Mouse (Mus musculus): Measurements from ENCODE around the gene Unc93b1. TPM values are rescaled to one million over a fixed set of nuclear protein-coding genes. Genes with fewer than 3 reads are reported as not detected.

Gene Unc93b1
- polyA plus RNA-seq, 1 experiment from 2014 or later = 21.3 TPM

GRCm38 (mm10) chr19:3898952-3899351, 36.0 kb upstream of the Unc93b1 start:
- WGBS = 71% methylated on average over 7 of the region's 7 CpGs

DNA sequence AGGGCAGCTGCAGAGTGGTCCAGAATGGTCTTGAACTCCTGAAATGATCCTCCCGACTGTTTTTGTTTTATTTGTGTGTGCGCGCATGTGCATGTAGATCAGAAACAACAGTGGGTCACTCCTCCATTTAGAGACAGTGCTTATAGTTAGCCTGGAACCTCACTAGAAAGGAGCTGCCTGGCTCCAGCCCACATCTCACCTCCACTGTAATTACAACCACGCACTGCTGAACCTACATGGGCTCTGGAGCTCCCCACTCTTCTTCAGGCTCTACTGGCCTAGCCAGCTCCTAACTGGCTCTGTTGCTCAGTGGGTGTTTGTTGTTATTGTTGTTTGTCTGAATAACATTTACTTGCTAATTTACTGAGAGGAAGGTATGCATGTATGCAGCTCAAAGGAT, 35.4 kb upstream of the Unc93b1 start:
- no peak overlapping the region for H3K9ac ChIP-seq (ENCODE audit: low read depth, low read length)
- H3K27ac ChIP-seq (replicated peaks; ENCODE audit: low read depth, low read length) = no peak overlapping the region
- no peak overlapping the region for H3K4me2 ChIP-seq (ENCODE audit: low read depth, low read length)
- no peaks in the 10 kb centered on the region for H3K27me3 ChIP-seq (replicated peaks; ENCODE audit: control insufficient read depth, insufficient read depth, low read length)
- 96% methylated on average over 4 of the region's 4 CpGs for WGBS
- no peak for ATAC-seq (ENCODE audit: low read depth)
- no peak overlapping the region for H3K4me3 ChIP-seq (ENCODE audit: low read depth, low read length)
- peaks cover 82% of the 10 kb centered on the region for H3K36me3 ChIP-seq (ENCODE audit: control insufficient read depth, insufficient read depth, low read length)
- DNase-seq (ENCODE audit: low spot score) = no peak
- no peaks in the 10 kb centered on the region for H3K9me3 ChIP-seq (ENCODE audit: control insufficient read depth, low read length)
- H3K4me1 ChIP-seq (ENCODE audit: control insufficient read depth, insufficient read depth, low read length) = 0 out of 2 replicates have a peak, but pooled peaks cover 4% of the 10 kb centered on the region

More at GRCm38 (mm10) chr19:3898952-3899351, 36.0 kb upstream of the Unc93b1 start:
- ATAC-seq (ENCODE audit: low read depth) (no peak), DNase-seq (ENCODE audit: low spot score) (no peak)
- Histone ChIP-seq H3K27ac (replicated peaks; ENCODE audit: low read depth, low read length) (no peak overlapping the region), H3K4me1 (ENCODE audit: control insufficient read depth, insufficient read depth, low read length) (no peaks in the 10 kb centered on the region), H3K27me3 (replicated peaks; ENCODE audit: control insufficient read depth, insufficient read depth, low read length) (no peaks in the 10 kb centered on the region), H3K4me2 (ENCODE audit: low read depth, low read length) (no peak overlapping the region), H3K36me3 (ENCODE audit: control insufficient read depth, insufficient read depth, low read length) (peaks cover 89% of the 10 kb centered on the region), H3K9ac (ENCODE audit: low read depth, low read length) (no peak overlapping the region), H3K4me3 (ENCODE audit: low read depth, low read length) (no peak overlapping the region), H3K9me3 (ENCODE audit: control insufficient read depth, low read length) (no peaks in the 10 kb centered on the region)

DNA sequence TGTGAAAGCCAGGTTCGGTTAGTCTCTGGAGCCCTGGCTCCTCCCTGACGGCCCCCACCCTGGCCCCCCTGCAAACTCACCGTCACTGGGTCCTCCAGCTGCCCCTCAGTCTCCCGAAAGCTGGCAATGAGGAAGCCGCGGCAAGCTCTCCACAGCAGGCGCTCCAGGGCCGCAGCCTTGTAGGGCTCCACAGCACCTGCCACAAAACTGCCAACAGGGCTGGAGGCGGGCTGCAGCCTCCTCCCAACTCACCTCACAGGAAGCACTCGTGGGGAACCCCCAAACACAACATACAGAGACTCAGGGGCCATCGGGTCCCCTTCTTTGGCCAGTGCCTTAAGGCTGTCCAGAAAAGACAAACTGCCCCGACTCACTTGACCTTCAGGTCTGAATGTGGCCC, 32.0 kb upstream of the Unc93b1 start:
- Histone ChIP-seq H3K4me1 (ENCODE audit: control insufficient read depth, insufficient read depth, low read length) (peaks cover 23% of the 10 kb centered on the region), H3K9me3 (ENCODE audit: control insufficient read depth, low read length) (no peaks in the 10 kb centered on the region), H3K9ac (ENCODE audit: low read depth, low read length) (no peak overlapping the region), H3K36me3 (ENCODE audit: control insufficient read depth, insufficient read depth, low read length) (peaks cover 49% of the 10 kb centered on the region), H3K27ac (replicated peaks; ENCODE audit: low read depth, low read length) (no peak overlapping the region), H3K4me3 (ENCODE audit: low read depth, low read length) (no peak overlapping the region), H3K4me2 (ENCODE audit: low read depth, low read length) (no peak overlapping the region), H3K27me3 (replicated peaks; ENCODE audit: control insufficient read depth, insufficient read depth, low read length) (no peaks in the 10 kb centered on the region)
- WGBS = 79% methylated on average over 12 of the region's 12 CpGs
- ATAC-seq (ENCODE audit: low read depth) (no peak), DNase-seq (ENCODE audit: low spot score) (no peak)

GRCm38 (mm10) chr19:3903648-3904362, 31.2 kb upstream of the Unc93b1 start:
- Histone ChIP-seq H3K4me2 (ENCODE audit: low read depth, low read length) (no peak overlapping the region), H3K36me3 (ENCODE audit: control insufficient read depth, insufficient read depth, low read length) (peaks cover 47% of the 10 kb centered on the region), H3K4me3 (ENCODE audit: low read depth, low read length) (no peak overlapping the region), H3K9me3 (ENCODE audit: control insufficient read depth, low read length) (no peaks in the 10 kb centered on the region), H3K27ac (replicated peaks; ENCODE audit: low read depth, low read length) (no peak overlapping the region), H3K9ac (ENCODE audit: low read depth, low read length) (no peak overlapping the region), H3K27me3 (replicated peaks; ENCODE audit: control insufficient read depth, insufficient read depth, low read length) (no peaks in the 10 kb centered on the region), H3K4me1 (ENCODE audit: control insufficient read depth, insufficient read depth, low read length) (peaks cover 23% of the 10 kb centered on the region)
- DNase-seq (ENCODE audit: low spot score) (no peak), ATAC-seq (ENCODE audit: low read depth) (no peak)
- WGBS = 70% methylated on average over 25 of the region's 25 CpGs

- ATAC-seq (ENCODE audit: low read depth) (no peak), DNase-seq (ENCODE audit: low spot score) (no peak)
- Histone ChIP-seq H3K36me3 (ENCODE audit: control insufficient read depth, insufficient read depth, low read length) (peaks cover 47% of the 10 kb centered on the region), H3K9ac (ENCODE audit: low read depth, low read length) (no peak overlapping the region), H3K4me3 (ENCODE audit: low read depth, low read length) (no peak overlapping the region), H3K9me3 (ENCODE audit: control insufficient read depth, low read length) (no peaks in the 10 kb centered on the region), H3K4me1 (ENCODE audit: control insufficient read depth, insufficient read depth, low read length) (peaks cover 23% of the 10 kb centered on the region), H3K4me2 (ENCODE audit: low read depth, low read length) (peak overlapping the region; percentile 79), H3K27ac (replicated peaks; ENCODE audit: low read depth, low read length) (no peak overlapping the region), H3K27me3 (replicated peaks; ENCODE audit: control insufficient read depth, insufficient read depth, low read length) (no peaks in the 10 kb centered on the region)
- 51% methylated on average over 10 of the region's 10 CpGs for WGBS
These were observed 30.7 kb upstream of the Unc93b1 start for GRCm38 (mm10) chr19:3904363-3904675.

- Histone ChIP-seq H3K4me2 (ENCODE audit: low read depth, low read length) (peak overlapping the region; percentile 79), H3K9ac (ENCODE audit: low read depth, low read length) (peak overlapping the region; percentile 52), H3K9me3 (ENCODE audit: control insufficient read depth, low read length) (no peaks in the 10 kb centered on the region), H3K36me3 (ENCODE audit: control insufficient read depth, insufficient read depth, low read length) (peaks cover 48% of the 10 kb centered on the region), H3K4me1 (ENCODE audit: control insufficient read depth, insufficient read depth, low read length) (peaks cover 23% of the 10 kb centered on the region), H3K27ac (replicated peaks; ENCODE audit: low read depth, low read length) (peak overlapping the region; percentile 68), H3K4me3 (ENCODE audit: low read depth, low read length) (peak overlapping the region; percentile 68), H3K27me3 (replicated peaks; ENCODE audit: control insufficient read depth, insufficient read depth, low read length) (no peaks in the 10 kb centered on the region)
- WGBS = 24% methylated on average over 6 of the region's 6 CpGs
- peak; percentile 66 for DNase-seq (ENCODE audit: low spot score)
- ATAC-seq (ENCODE audit: low read depth) = no peak
These were observed 29.6 kb upstream of the Unc93b1 start for GRCm38 (mm10) chr19:3905261-3905969.

- ATAC-seq (ENCODE audit: low read depth) = 0 out of 2 replicates have a peak, but pooled peaks have one; percentile 7
- peak overlapping the region; percentile 68; the same call in 1 of the 2 replicates for H3K27ac ChIP-seq (replicated peaks; ENCODE audit: low read depth, low read length)
These were observed 28.7 kb upstream of the Unc93b1 start for GRCm38 (mm10) chr19:3906326-3906725.

DNA sequence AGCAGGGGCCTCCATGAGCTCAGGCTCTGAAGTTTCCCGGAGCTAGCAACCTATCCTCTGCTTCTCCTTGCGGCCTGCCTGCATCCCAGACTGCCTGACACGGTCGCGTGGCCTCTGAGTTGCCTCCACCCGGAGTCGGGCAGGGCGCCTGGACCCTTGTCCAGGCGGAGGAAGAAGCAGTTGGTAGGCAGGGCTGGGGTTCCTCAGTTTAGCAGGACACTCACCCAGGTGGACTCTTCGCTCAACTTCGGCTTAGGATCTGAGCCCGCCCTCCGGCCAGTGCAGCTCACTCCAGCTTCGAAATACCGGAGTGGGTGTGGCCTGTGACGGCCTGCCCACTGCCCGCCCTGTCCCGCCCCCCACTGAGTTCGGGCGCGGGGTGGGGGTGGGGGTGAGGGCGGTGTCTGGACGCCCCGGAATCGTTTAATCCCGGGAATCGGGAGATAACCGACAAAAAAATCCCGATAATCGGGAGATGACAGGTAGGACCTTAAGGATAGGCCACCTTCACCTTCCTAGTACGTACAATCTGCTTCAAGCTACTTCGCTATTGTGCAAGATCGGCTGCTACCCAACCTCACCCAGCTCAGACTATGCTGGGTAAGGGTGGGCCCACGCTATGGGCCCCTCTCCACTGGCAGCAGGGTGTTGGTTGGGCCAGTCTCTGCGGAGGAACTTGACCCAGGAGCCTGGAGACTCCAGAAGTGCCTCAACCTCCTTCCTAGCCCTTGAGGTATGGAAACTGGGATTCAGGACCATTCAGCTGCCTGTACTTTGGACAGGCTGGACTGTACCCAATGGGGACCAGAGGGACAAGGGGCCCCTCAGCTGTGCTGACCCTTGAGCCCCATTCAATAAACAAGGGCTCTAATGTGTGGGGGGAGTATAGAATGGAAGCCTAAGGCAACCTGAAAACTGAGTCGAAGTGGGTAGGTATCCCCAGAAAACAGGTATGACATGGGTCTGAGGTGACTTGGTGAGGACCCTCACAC, 27.9 kb upstream of the Unc93b1 start, which contains the start of gene Tcirg1:
Gene Tcirg1, minus strand, starts transcription at position 339 of the 992 bp plus-strand sequence.
- peaks cover 29% of the 10 kb centered on the region for H3K4me1 ChIP-seq (ENCODE audit: control insufficient read depth, insufficient read depth, low read length)
- H3K27ac ChIP-seq (replicated peaks; ENCODE audit: low read depth, low read length) = peak within 1 kb of the TSS; percentile 68; the same call in 1 of the 2 replicates
- H3K4me3 ChIP-seq (ENCODE audit: low read depth, low read length) = peak within 1 kb of the TSS; percentile 68
- H3K27me3 ChIP-seq (replicated peaks; ENCODE audit: control insufficient read depth, insufficient read depth, low read length) = no peaks in the 10 kb centered on the region
- peak; percentile 89 for ATAC-seq (ENCODE audit: low read depth)
- H3K4me2 ChIP-seq (ENCODE audit: low read depth, low read length) = peak within 1 kb of the TSS; percentile 79
- peak within 1 kb of the TSS; percentile 75 for H3K9ac ChIP-seq (ENCODE audit: low read depth, low read length)
- peaks cover 42% of the 10 kb centered on the region for H3K36me3 ChIP-seq (ENCODE audit: control insufficient read depth, insufficient read depth, low read length)
- H3K9me3 ChIP-seq (ENCODE audit: control insufficient read depth, low read length) = no peaks in the 10 kb centered on the region
- DNase-seq (ENCODE audit: low spot score) = peak; percentile 90
- WGBS = 5% methylated on average over 31 of the region's 36 CpGs

More at GRCm38 (mm10) chr19:3906326-3906725, 28.7 kb upstream of the Unc93b1 start:
- WGBS = 23% methylated on average over 10 of the region's 10 CpGs
- H3K9ac ChIP-seq (ENCODE audit: low read depth, low read length) = peak overlapping the region; percentile 75
- H3K4me3 ChIP-seq (ENCODE audit: low read depth, low read length) = peak overlapping the region; percentile 68
- H3K36me3 ChIP-seq (ENCODE audit: control insufficient read depth, insufficient read depth, low read length) = peaks cover 49% of the 10 kb centered on the region
- H3K4me2 ChIP-seq (ENCODE audit: low read depth, low read length) = peak overlapping the region; percentile 79
- no peaks in the 10 kb centered on the region for H3K27me3 ChIP-seq (replicated peaks; ENCODE audit: control insufficient read depth, insufficient read depth, low read length)
- H3K4me1 ChIP-seq (ENCODE audit: control insufficient read depth, insufficient read depth, low read length) = peaks cover 23% of the 10 kb centered on the region
- no peaks in the 10 kb centered on the region for H3K9me3 ChIP-seq (ENCODE audit: control insufficient read depth, low read length)
- DNase-seq (ENCODE audit: low spot score) = no peak
